Mouse (Mus musculus): ENCODE measurements at regions not wholly inside any gene's neighbourhood (a gene's known extent, or its start where the extent isn't known, plus 50 kb on each side); places are given as distances from the start of the nearest gene placed in this dataset.

GRCm38 (mm10) chr5:45065917-45066699 is 266.6 kb upstream of the Ldb2 start:
- no peaks in the 10 kb centered on the region for H3K4me1 ChIP-seq (ENCODE audit: control insufficient read depth, insufficient read depth, insufficient read length, low read length)
- H3K4me3 ChIP-seq (ENCODE audit: insufficient read depth, low read depth, low read length) = no peak overlapping the region
- no peak overlapping the region for H3K27ac ChIP-seq (replicated peaks; ENCODE audit: low read depth, low read length)

GRCm38 (mm10) chr5:45062567-45062966 is 263.1 kb upstream of the Ldb2 start:
- Histone ChIP-seq H3K4me3 (ENCODE audit: insufficient read depth, low read depth, low read length) (no peak overlapping the region), H3K4me1 (ENCODE audit: control insufficient read depth, insufficient read depth, insufficient read length, low read length) (no peaks in the 10 kb centered on the region), H3K27ac (replicated peaks; ENCODE audit: low read depth, low read length) (no peak overlapping the region)

GRCm38 (mm10) chr5:45055276-45055959 is 255.9 kb upstream of the Ldb2 start:
- Histone ChIP-seq H3K27ac (replicated peaks; ENCODE audit: low read depth, low read length) (no peak overlapping the region), H3K4me3 (ENCODE audit: insufficient read depth, low read depth, low read length) (no peak overlapping the region), H3K4me1 (ENCODE audit: control insufficient read depth, insufficient read depth, insufficient read length, low read length) (no peaks in the 10 kb centered on the region)

GRCm38 (mm10) chr5:45049410-45049809 is 249.9 kb upstream of the Ldb2 start:
- no peaks in the 10 kb centered on the region for H3K4me1 ChIP-seq (ENCODE audit: control insufficient read depth, insufficient read depth, insufficient read length, low read length)
- H3K4me3 ChIP-seq (ENCODE audit: insufficient read depth, low read depth, low read length) = no peak overlapping the region
- H3K27ac ChIP-seq (replicated peaks; ENCODE audit: low read depth, low read length) = no peak overlapping the region

- Histone ChIP-seq H3K27ac (replicated peaks; ENCODE audit: low read depth, low read length) (no peak overlapping the region), H3K4me3 (ENCODE audit: insufficient read depth, low read depth, low read length) (no peak overlapping the region), H3K4me1 (ENCODE audit: control insufficient read depth, insufficient read depth, insufficient read length, low read length) (no peaks in the 10 kb centered on the region)
Observed at GRCm38 (mm10) chr5:45042914-45043313, 243.4 kb upstream of the Ldb2 start.

- no peaks in the 10 kb centered on the region for H3K4me1 ChIP-seq (ENCODE audit: control insufficient read depth, insufficient read depth, insufficient read length, low read length)
- H3K27ac ChIP-seq (replicated peaks; ENCODE audit: low read depth, low read length) = no peak overlapping the region
- H3K4me3 ChIP-seq (ENCODE audit: insufficient read depth, low read depth, low read length) = no peak overlapping the region
Observed at GRCm38 (mm10) chr5:45036430-45036829, 236.9 kb upstream of the Ldb2 start.

GRCm38 (mm10) chr5:45033146-45033545 is 233.7 kb upstream of the Ldb2 start:
- Histone ChIP-seq H3K4me3 (ENCODE audit: insufficient read depth, low read depth, low read length) (no peak overlapping the region), H3K4me1 (ENCODE audit: control insufficient read depth, insufficient read depth, insufficient read length, low read length) (no peaks in the 10 kb centered on the region), H3K27ac (replicated peaks; ENCODE audit: low read depth, low read length) (no peak overlapping the region)

- Histone ChIP-seq H3K27ac (replicated peaks; ENCODE audit: low read depth, low read length) (no peak overlapping the region), H3K4me3 (ENCODE audit: insufficient read depth, low read depth, low read length) (no peak overlapping the region), H3K4me1 (ENCODE audit: control insufficient read depth, insufficient read depth, insufficient read length, low read length) (no peaks in the 10 kb centered on the region)
Observed at GRCm38 (mm10) chr5:45027876-45028275, 228.4 kb upstream of the Ldb2 start.

GRCm38 (mm10) chr5:45025383-45025782 is 225.9 kb upstream of the Ldb2 start:
- no peaks in the 10 kb centered on the region for H3K4me1 ChIP-seq (ENCODE audit: control insufficient read depth, insufficient read depth, insufficient read length, low read length)
- H3K4me3 ChIP-seq (ENCODE audit: insufficient read depth, low read depth, low read length) = no peak overlapping the region
- H3K27ac ChIP-seq (replicated peaks; ENCODE audit: low read depth, low read length) = no peak overlapping the region

- H3K27ac ChIP-seq (replicated peaks; ENCODE audit: low read depth, low read length) = no peak overlapping the region
- no peak overlapping the region for H3K4me3 ChIP-seq (ENCODE audit: insufficient read depth, low read depth, low read length)
- no peaks in the 10 kb centered on the region for H3K4me1 ChIP-seq (ENCODE audit: control insufficient read depth, insufficient read depth, insufficient read length, low read length)
Observed at GRCm38 (mm10) chr5:45007930-45008329, 208.4 kb upstream of the Ldb2 start.

GRCm38 (mm10) chr5:45000996-45001395 is 201.5 kb upstream of the Ldb2 start:
- Histone ChIP-seq H3K27ac (replicated peaks; ENCODE audit: low read depth, low read length) (no peak overlapping the region), H3K4me3 (ENCODE audit: insufficient read depth, low read depth, low read length) (no peak overlapping the region), H3K4me1 (ENCODE audit: control insufficient read depth, insufficient read depth, insufficient read length, low read length) (no peaks in the 10 kb centered on the region)

- no peak overlapping the region for H3K27ac ChIP-seq (replicated peaks; ENCODE audit: low read depth, low read length)
- H3K4me3 ChIP-seq (ENCODE audit: insufficient read depth, low read depth, low read length) = no peak overlapping the region
- no peaks in the 10 kb centered on the region for H3K4me1 ChIP-seq (ENCODE audit: control insufficient read depth, insufficient read depth, insufficient read length, low read length)
Observed at GRCm38 (mm10) chr5:44999032-44999431, 199.6 kb upstream of the Ldb2 start.

- Histone ChIP-seq H3K4me3 (ENCODE audit: insufficient read depth, low read depth, low read length) (no peak overlapping the region), H3K27ac (replicated peaks; ENCODE audit: low read depth, low read length) (no peak overlapping the region), H3K4me1 (ENCODE audit: control insufficient read depth, insufficient read depth, insufficient read length, low read length) (no peaks in the 10 kb centered on the region; the same call in 1 of the 2 replicates)
Observed at GRCm38 (mm10) chr5:44975456-44976195, 176.1 kb upstream of the Ldb2 start.

- H3K27ac ChIP-seq (replicated peaks; ENCODE audit: low read depth, low read length) = no peak overlapping the region
Observed at GRCm38 (mm10) chr5:44943023-44943921, 143.8 kb upstream of the Ldb2 start.

More at GRCm38 (mm10) chr5:44943023-44943921, 143.8 kb upstream of the Ldb2 start:
- H3K4me1 ChIP-seq (ENCODE audit: control insufficient read depth, insufficient read depth, insufficient read length, low read length) = peaks cover 4% of the 10 kb centered on the region; the same call in 1 of the 2 replicates
- no peak overlapping the region for H3K4me3 ChIP-seq (ENCODE audit: insufficient read depth, low read depth, low read length)

All from brown adipose tissue, adult 24 weeks (tissue).